Mouse (Mus musculus) neural tube, embryonic 12.5 days (tissue): Measurements from ENCODE around the gene Lrig1. TPM values are rescaled to one million over a fixed set of nuclear protein-coding genes. Genes with fewer than 3 reads are reported as not detected.

ENCODE experiments used
- ATAC-seq: fragments of 200-750 bp; cut with Nextera tagmentation; 2 replicates; pipeline ENCODE4 v1.8.0; 2017; ENCODE audit warnings: low read depth, mild to moderate bottlenecking, moderate TSS enrichment, moderate library complexity; ENCODE audit not compliant: low FRiP score
- H3K27ac ChIP-seq: fragments of 300-500 bp; sonication (generic); 2 replicates; pipeline ENCODE4 v1.5.1; 2016
- H3K27me3 ChIP-seq: fragments of 300-500 bp; sonication (generic); replicated peaks from 2 replicates; pipeline ENCODE4 v1.6.1; 2016; ENCODE audit warnings: mild to moderate bottlenecking
- H3K36me3 ChIP-seq: fragments of 300-500 bp; sonication (generic); 2 replicates; pipeline ENCODE4 v1.6.1; 2016; ENCODE audit warnings: mild to moderate bottlenecking
- H3K4me1 ChIP-seq: fragments of 300-500 bp; sonication (generic); 2 replicates; pipeline ENCODE4 v1.6.1; 2016
- H3K4me2 ChIP-seq: fragments of 300-500 bp; sonication (generic); replicated peaks from 2 replicates; pipeline ENCODE4 v1.6.1; 2016; ENCODE audit warnings: mild to moderate bottlenecking
- H3K4me3 ChIP-seq: fragments of 300-500 bp; sonication (generic); 2 replicates; pipeline ENCODE4 v1.5.1; 2016
- H3K9ac ChIP-seq: fragments of 300-500 bp; sonication (generic); 2 replicates; pipeline ENCODE4 v1.6.1; 2016; ENCODE audit warnings: mild to moderate bottlenecking
- H3K9me3 ChIP-seq: fragments of 300-500 bp; sonication (generic); 2 replicates; pipeline ENCODE4 v1.6.1; 2016; ENCODE audit warnings: mild to moderate bottlenecking
- WGBS: fragments of 180-500 bp; shearing (Covaris S2); methylation state at CpG from one replicate; pipeline ENCODE4 v1.1.7; 2016; 5-methylcytosine and 5-hydroxymethylcytosine counted together
- polyA plus RNA-seq: library from polyadenylated mRNA; unstranded; fragments of >200 nt; fragmentation: Nextera tagmentation; extraction: Ambion mirVana; gene quantifications from 2 replicates; pipeline ENCODE4 v1.2.1, GENCODE M21; 2016

Lrig1 gene
- polyA plus RNA-seq, 1 experiment from 2014 or later = 20.4 TPM

- no peak for ATAC-seq
- no peaks in the 10 kb centered on the region for H3K9me3 ChIP-seq
- no peak overlapping the region for H3K4me2 ChIP-seq
- H3K4me1 ChIP-seq = peaks cover 19% of the 10 kb centered on the region
- no peak overlapping the region for H3K4me3 ChIP-seq
- H3K27ac ChIP-seq = no peak overlapping the region
- 68% methylated on average over 7 of the region's 7 CpGs for WGBS
- no peak overlapping the region for H3K9ac ChIP-seq
- no peaks in the 10 kb centered on the region for H3K36me3 ChIP-seq
- no peaks in the 10 kb centered on the region for H3K27me3 ChIP-seq
Observed at GRCm38 (mm10) chr6:94666432-94667119, 33.4 kb downstream of the Lrig1 start.

- Histone ChIP-seq H3K36me3 (0 out of 2 replicates have a peak, but pooled peaks cover 1% of the 10 kb centered on the region), H3K27me3 (no peaks in the 10 kb centered on the region), H3K4me2 (no peak overlapping the region), H3K9me3 (no peaks in the 10 kb centered on the region), H3K27ac (no peak overlapping the region; the same call in 1 of the 2 replicates), H3K4me3 (no peak overlapping the region), H3K4me1 (peaks cover 19% of the 10 kb centered on the region), H3K9ac (no peak overlapping the region)
- 50% methylated on average over 1 of the region's 1 CpGs for WGBS
- no peak for ATAC-seq
Observed at GRCm38 (mm10) chr6:94665677-94666076, 34.3 kb downstream of the Lrig1 start.

- WGBS = 90% methylated on average over 7 of the region's 7 CpGs
- H3K36me3 ChIP-seq = 0 out of 2 replicates have a peak, but pooled peaks cover 3% of the 10 kb centered on the region
Observed at GRCm38 (mm10) chr6:94665248-94665647, 34.7 kb downstream of the Lrig1 start.

GRCm38 (mm10) chr6:94664000-94664399, 36.0 kb downstream of the Lrig1 start:
- Histone ChIP-seq H3K27ac (no peak overlapping the region), H3K4me2 (no peak overlapping the region), H3K36me3 (0 out of 2 replicates have a peak, but pooled peaks cover 3% of the 10 kb centered on the region), H3K9ac (no peak overlapping the region), H3K9me3 (no peaks in the 10 kb centered on the region), H3K4me1 (peaks cover 23% of the 10 kb centered on the region), H3K27me3 (no peaks in the 10 kb centered on the region), H3K4me3 (no peak overlapping the region)
- no peak for ATAC-seq
- 83% methylated on average over 6 of the region's 6 CpGs for WGBS

More at GRCm38 (mm10) chr6:94665248-94665647, 34.7 kb downstream of the Lrig1 start:
- H3K27me3 ChIP-seq = no peaks in the 10 kb centered on the region
- H3K4me3 ChIP-seq = no peak overlapping the region
- ATAC-seq = no peak
- no peak overlapping the region for H3K27ac ChIP-seq
- no peak overlapping the region for H3K9ac ChIP-seq
- no peaks in the 10 kb centered on the region for H3K9me3 ChIP-seq
- no peak overlapping the region for H3K4me2 ChIP-seq
- H3K4me1 ChIP-seq = peaks cover 19% of the 10 kb centered on the region

GRCm38 (mm10) chr6:94661923-94662322, 38.0 kb downstream of the Lrig1 start:
- no peaks in the 10 kb centered on the region for H3K9me3 ChIP-seq
- ATAC-seq = no peak
- no peak overlapping the region for H3K9ac ChIP-seq
- 85% methylated on average over 9 of the region's 9 CpGs for WGBS
- H3K27me3 ChIP-seq = no peaks in the 10 kb centered on the region
- no peak overlapping the region for H3K4me2 ChIP-seq
- 0 out of 2 replicates have a peak, but pooled peaks cover 3% of the 10 kb centered on the region for H3K36me3 ChIP-seq
- H3K4me3 ChIP-seq = no peak overlapping the region
- peaks cover 32% of the 10 kb centered on the region for H3K4me1 ChIP-seq
- no peak overlapping the region for H3K27ac ChIP-seq

GRCm38 (mm10) chr6:94661321-94661720, 38.6 kb downstream of the Lrig1 start:
- H3K27ac ChIP-seq = no peak overlapping the region
- no peak overlapping the region for H3K4me3 ChIP-seq
- peaks cover 33% of the 10 kb centered on the region for H3K4me1 ChIP-seq
- no peaks in the 10 kb centered on the region for H3K9me3 ChIP-seq
- 95% methylated on average over 8 of the region's 8 CpGs for WGBS
- no peak overlapping the region for H3K4me2 ChIP-seq
- no peak for ATAC-seq
- 0 out of 2 replicates have a peak, but pooled peaks cover 3% of the 10 kb centered on the region for H3K36me3 ChIP-seq
- H3K27me3 ChIP-seq = no peaks in the 10 kb centered on the region
- no peak overlapping the region for H3K9ac ChIP-seq

- H3K4me1 ChIP-seq = peaks cover 35% of the 10 kb centered on the region
- 0 out of 2 replicates have a peak, but pooled peaks cover 3% of the 10 kb centered on the region for H3K36me3 ChIP-seq
- ATAC-seq = no peak
- H3K27ac ChIP-seq = no peak overlapping the region
- H3K27me3 ChIP-seq = no peaks in the 10 kb centered on the region
- 58% methylated on average over 4 of the region's 4 CpGs for WGBS
- no peak overlapping the region for H3K4me3 ChIP-seq
- no peak overlapping the region for H3K4me2 ChIP-seq
- no peak overlapping the region for H3K9ac ChIP-seq
- H3K9me3 ChIP-seq = no peaks in the 10 kb centered on the region
Observed at GRCm38 (mm10) chr6:94659886-94660333, 40.0 kb downstream of the Lrig1 start.

GRCm38 (mm10) chr6:94658136-94658480, 41.9 kb downstream of the Lrig1 start:
- Histone ChIP-seq H3K27me3 (no peaks in the 10 kb centered on the region), H3K4me2 (no peak overlapping the region), H3K4me3 (no peak overlapping the region), H3K36me3 (0 out of 2 replicates have a peak, but pooled peaks cover 3% of the 10 kb centered on the region), H3K27ac (no peak overlapping the region), H3K9ac (no peak overlapping the region), H3K4me1 (peaks cover 35% of the 10 kb centered on the region), H3K9me3 (no peaks in the 10 kb centered on the region)
- 45% methylated on average over 6 of the region's 6 CpGs for WGBS
- ATAC-seq = no peak

GRCm38 (mm10) chr6:94657204-94658135, 42.5 kb downstream of the Lrig1 start:
- peaks cover 35% of the 10 kb centered on the region for H3K4me1 ChIP-seq
- H3K27me3 ChIP-seq = no peaks in the 10 kb centered on the region
- no peaks in the 10 kb centered on the region for H3K9me3 ChIP-seq
- no peak overlapping the region for H3K4me2 ChIP-seq
- 0 out of 2 replicates have a peak, but pooled peaks cover 3% of the 10 kb centered on the region for H3K36me3 ChIP-seq
- H3K4me3 ChIP-seq = no peak overlapping the region
- ATAC-seq = no peak
- no peak overlapping the region for H3K9ac ChIP-seq
- H3K27ac ChIP-seq = no peak overlapping the region
- 78% methylated on average over 12 of the region's 12 CpGs for WGBS

- no peaks in the 10 kb centered on the region for H3K9me3 ChIP-seq
- H3K9ac ChIP-seq = no peak overlapping the region
- 0 out of 2 replicates have a peak, but pooled peaks cover 3% of the 10 kb centered on the region for H3K36me3 ChIP-seq
- H3K27me3 ChIP-seq = no peaks in the 10 kb centered on the region
- H3K27ac ChIP-seq = no peak overlapping the region
- ATAC-seq = no peak
- no peak overlapping the region for H3K4me2 ChIP-seq
- H3K4me1 ChIP-seq = peaks cover 35% of the 10 kb centered on the region
- WGBS = 35% methylated on average over 5 of the region's 5 CpGs
- no peak overlapping the region for H3K4me3 ChIP-seq
Observed at GRCm38 (mm10) chr6:94655818-94656478, 44.0 kb downstream of the Lrig1 start.

GRCm38 (mm10) chr6:94653388-94654316, 46.3 kb downstream of the Lrig1 start:
- H3K9ac ChIP-seq = no peak overlapping the region
- WGBS = 78% methylated on average over 10 of the region's 10 CpGs
- H3K36me3 ChIP-seq = no peaks in the 10 kb centered on the region
- no peak overlapping the region for H3K4me3 ChIP-seq
- H3K4me1 ChIP-seq = peaks cover 40% of the 10 kb centered on the region
- no peak for ATAC-seq
- no peak overlapping the region for H3K27ac ChIP-seq
- H3K27me3 ChIP-seq = no peaks in the 10 kb centered on the region
- H3K9me3 ChIP-seq = no peaks in the 10 kb centered on the region
- no peak overlapping the region for H3K4me2 ChIP-seq
